ENCODE assay signal across 37 mouse cellular contexts in genomic region chr19:12427101-12427500, GRCm38 (mm10). TPM values are rescaled to one million over a fixed set of nuclear protein-coding genes. Genes with fewer than 3 reads are reported as not detected.
DNase-seq lines count a peak whose midpoint lies in the region; ATAC-seq and TF ChIP-seq lines count a peak whose summit lies in the region.
"Had no signal": no experiment of that assay in that cellular context is flagged by ENCODE, and none has a peak within 500 bp of the region (broad histone marks: within the 10 kb centered on the region; RNA-seq: fewer than 3 reads in every experiment).

No protein-coding gene starts in this region.

- H3K4me2 ChIP-seq in myocyte (ENCODE audit: low read depth) = peak overlapping the region; percentile 39
- H3K4me2 ChIP-seq in liver, embryonic 12.5 days = no peak overlapping the region
- H3K4me2 ChIP-seq: embryonic facial prominence, embryonic 13.5 days; forebrain, embryonic 12.5 days; forebrain, embryonic 15.5 days; heart, embryonic 13.5 days; hindbrain, embryonic 14.5 days had no signal

- WGBS in liver, embryonic 12.5 days (ENCODE audit: insufficient replicate concordance) = 69% methylated on average over 5 of the region's 5 CpGs

- TF ChIP-seq POLR2A in myocyte (IDR thresholded peaks at IDR 0.05; ENCODE audit: insufficient read length, low read depth) = no peak

- H3ac ChIP-seq in myocyte (ENCODE audit: control insufficient read depth, insufficient read length) = no peak overlapping the region

- no peak overlapping the region for H3K27ac ChIP-seq in liver, embryonic 12.5 days
- H3K27ac ChIP-seq: embryonic facial prominence, embryonic 10.5 days; embryonic facial prominence, embryonic 13.5 days; forebrain, embryonic 12.5 days; forebrain, embryonic 15.5 days; heart, adult 2 months; heart, embryonic 10.5 days; heart, embryonic 13.5 days; hindbrain, embryonic 14.5 days; hindbrain, postnatal 0 days had no signal

- no peaks in the 10 kb centered on the region for H3K79me2 ChIP-seq in myocyte (ENCODE audit: control insufficient read depth, insufficient read depth)

- no peaks in the 10 kb centered on the region for H3K4me1 ChIP-seq in liver, embryonic 12.5 days
- H3K4me1 ChIP-seq: embryonic facial prominence, embryonic 10.5 days; embryonic facial prominence, embryonic 13.5 days; forebrain, embryonic 12.5 days; forebrain, embryonic 15.5 days; heart, embryonic 10.5 days; heart, embryonic 13.5 days had no signal

- peak; percentile 74 for ATAC-seq in granulocyte monocyte progenitor cell, adult 5-6 weeks (replicated peaks; ENCODE audit: poor library complexity, severe bottlenecking)
- no peak for ATAC-seq in liver, embryonic 12.5 days
- ATAC-seq: activated CD4-positive, CD25-positive, alpha-beta regulatory T cell, adult 4 months; CD4-positive, CD25-positive, alpha-beta regulatory T cell, adult 4 months; forebrain, embryonic 15.5 days; hindbrain, postnatal 0 days; inflammation-experienced regulatory T-cells, adult 6 months had no signal

- no peak overlapping the region for H3K9ac ChIP-seq in liver, embryonic 12.5 days
- H3K9ac ChIP-seq: embryonic facial prominence, embryonic 13.5 days; forebrain, embryonic 12.5 days; forebrain, embryonic 15.5 days; heart, embryonic 13.5 days; hindbrain, embryonic 14.5 days had no signal

- H3K4me3 ChIP-seq in myocyte = no peak overlapping the region
- no peak overlapping the region for H3K4me3 ChIP-seq in liver, embryonic 12.5 days
- H3K4me3 ChIP-seq: embryonic facial prominence, embryonic 10.5 days; embryonic facial prominence, embryonic 13.5 days; erythroblast, embryonic 14.5 days; forebrain, embryonic 12.5 days; forebrain, embryonic 15.5 days; heart, adult 2 months; heart, embryonic 10.5 days; heart, embryonic 13.5 days had no signal

- H3K36me3 ChIP-seq in myocyte (ENCODE audit: control insufficient read depth, insufficient read depth) = no peaks in the 10 kb centered on the region
- no peaks in the 10 kb centered on the region for H3K36me3 ChIP-seq in splenic B cell, adult 2 months (ENCODE audit: control insufficient read depth, insufficient read depth, low read length, poor library complexity, severe bottlenecking)
- no peaks in the 10 kb centered on the region for H3K36me3 ChIP-seq in liver, embryonic 12.5 days
- H3K36me3 ChIP-seq: embryonic facial prominence, embryonic 10.5 days; embryonic facial prominence, embryonic 13.5 days; forebrain, embryonic 12.5 days; forebrain, embryonic 15.5 days; heart, embryonic 10.5 days; heart, embryonic 13.5 days had no signal

- peak; percentile 35 to 51 for DNase-seq in spleen, postnatal 36 days (ENCODE audit: low spot score in 2 of 2)
- no peak for DNase-seq in spleen, adult 18-20 months
- peak; percentile 76 for DNase-seq in splenic B cell, adult 2 months (ENCODE audit: low read depth, low spot score)
- no peak for DNase-seq in urinary bladder, adult 18-20 months (ENCODE audit: low spot score in 2 of 2)
- DNase-seq in heart, adult 11 months = no peak
- DNase-seq: adrenal gland, adult 8-10 months; adrenal gland, postnatal 25 days; cerebellum, adult 18-20 months; cerebellum, adult 9-10 months; cerebellum, postnatal 14 days; embryo, embryonic 11 days; gastrocnemius, postnatal 14 days; heart, adult 2 months; heart, postnatal 14 days; heart, postnatal 4 days had no signal

- no peaks in the 10 kb centered on the region for H3K9me3 ChIP-seq in liver, embryonic 12.5 days (replicated peaks)
- H3K9me3 ChIP-seq: embryonic facial prominence, embryonic 10.5 days; embryonic facial prominence, embryonic 13.5 days; forebrain, embryonic 12.5 days; forebrain, embryonic 15.5 days; heart, embryonic 10.5 days; heart, embryonic 13.5 days had no signal

- no peaks in the 10 kb centered on the region for H3K27me3 ChIP-seq in myocyte (ENCODE audit: control insufficient read depth, insufficient read depth, insufficient read length)
- H3K27me3 ChIP-seq in splenic B cell, adult 2 months (ENCODE audit: control insufficient read depth, insufficient read depth, low read length, poor library complexity, severe bottlenecking) = no peaks in the 10 kb centered on the region
- H3K27me3 ChIP-seq in liver, embryonic 12.5 days (replicated peaks) = no peaks in the 10 kb centered on the region
- H3K27me3 ChIP-seq: embryonic facial prominence, embryonic 13.5 days; forebrain, embryonic 12.5 days; forebrain, embryonic 15.5 days; heart, embryonic 13.5 days had no signal

TF ChIP-seq in myocyte, 11 proteins besides CTCF, POLR2A, EP300 and RAD21:
- TF ChIP-seq E2F4 (IDR thresholded peaks at IDR 0.05; ENCODE audit: insufficient read depth) (no peak), REST (IDR thresholded peaks at IDR 0.05; ENCODE audit: insufficient read depth, insufficient read length) (no peak), MYOG (IDR thresholded peaks at IDR 0.05; ENCODE audit: control insufficient read depth in 1 of 3, insufficient read depth in 1 of 3, insufficient read length in 2 of 3, low read depth in 2 of 3) (no peak), TCF3 (IDR thresholded peaks at IDR 0.05; ENCODE audit: insufficient read length, low read depth) (no peak), MYOD1 (IDR thresholded peaks at IDR 0.05; ENCODE audit: control insufficient read depth in 1 of 3, insufficient read length in 2 of 3, low read depth in 2 of 3) (no peak), SRF (IDR thresholded peaks at IDR 0.05; ENCODE audit: control insufficient read depth, insufficient read length, low read depth) (no peak)

RNA-seq across cellular contexts. Expression of gene Pfpl, which starts 0.6 kb away (rescaled TPM):
- not detected in 2 replicates for total RNA-seq in granulocyte monocyte progenitor cell, adult 5-6 weeks (2014; fragmentation: Nextera tagmentation)
- not detected in 2 replicates for total RNA-seq in granulocyte monocyte progenitor cell, adult 5-6 weeks (2017)
- 0.02 TPM for polyA plus RNA-seq in myocyte (2012; fragmentation: generic; extraction: Trizol)
- not detected in 2 replicates for polyA plus RNA-seq in liver, embryonic 12.5 days (2016; fragmentation: Nextera tagmentation; extraction: Ambion mirVana)
- total RNA-seq: adrenal gland, adult 8-10 months; adrenal gland, postnatal 25 days; ES-E14; gastrocnemius, adult 18-20 months; gastrocnemius, postnatal 14 days; gastrocnemius, postnatal 4 days; heart, adult 2 months; heart, postnatal 14 days; heart, postnatal 4 days; hindbrain, postnatal 0 days had no signal
- polyA plus RNA-seq: C2C12; CD4-positive, CD25-positive, alpha-beta regulatory T cell, adult 4 months; cortical plate, adult 2 months; embryonic facial prominence, embryonic 10.5 days; embryonic facial prominence, embryonic 13.5 days; erythroblast, embryonic 14.5 days; forebrain, embryonic 12.5 days; forebrain, embryonic 15.5 days; heart, adult 2 months; heart, embryonic 10.5 days; heart, embryonic 13.5 days; heart, embryonic 16.5 days; hindbrain, embryonic 11.5 days; hindbrain, embryonic 14.5 days; hindbrain, postnatal 0 days; inflammation-experienced regulatory T-cells, adult 6 months had no signal

RNA-seq across cellular contexts. Expression of gene Olfr1441, which starts 9.9 kb away (rescaled TPM):
- not detected in 2 replicates for total RNA-seq in granulocyte monocyte progenitor cell, adult 5-6 weeks (2014; fragmentation: Nextera tagmentation)
- total RNA-seq in granulocyte monocyte progenitor cell, adult 5-6 weeks (2017) = not detected in 2 replicates
- polyA plus RNA-seq in myocyte (2012; fragmentation: generic; extraction: Trizol) = not detected
- polyA plus RNA-seq in liver, embryonic 12.5 days (2016; fragmentation: Nextera tagmentation; extraction: Ambion mirVana) = not detected in 2 replicates
- total RNA-seq: adrenal gland, adult 8-10 months; adrenal gland, postnatal 25 days; gastrocnemius, adult 18-20 months; gastrocnemius, postnatal 14 days; gastrocnemius, postnatal 4 days; heart, adult 2 months; heart, postnatal 14 days; heart, postnatal 4 days; hindbrain, postnatal 0 days had no signal
- polyA plus RNA-seq: activated CD4-positive, CD25-positive, alpha-beta regulatory T cell, adult 4 months; C2C12; CD4-positive, CD25-positive, alpha-beta regulatory T cell, adult 4 months; cortical plate, adult 2 months; embryonic facial prominence, embryonic 10.5 days; embryonic facial prominence, embryonic 13.5 days; erythroblast, embryonic 14.5 days; forebrain, embryonic 12.5 days; forebrain, embryonic 15.5 days; heart, adult 2 months; heart, embryonic 10.5 days; heart, embryonic 13.5 days; heart, embryonic 16.5 days; hindbrain, embryonic 11.5 days; hindbrain, embryonic 14.5 days; hindbrain, postnatal 0 days; inflammation-experienced regulatory T-cells, adult 6 months had no signal

RNA-seq across cellular contexts. Expression of gene Mpeg1, which starts 33.5 kb away (rescaled TPM):
- 62.2 and 69.2 TPM in 2 replicates for total RNA-seq in granulocyte monocyte progenitor cell, adult 5-6 weeks (2014; fragmentation: Nextera tagmentation)
- 53.0 and 54.8 TPM in 2 replicates for total RNA-seq in granulocyte monocyte progenitor cell, adult 5-6 weeks (2017)
- 0.06 TPM for polyA plus RNA-seq in myocyte (2012; fragmentation: generic; extraction: Trizol)
- polyA plus RNA-seq in liver, embryonic 12.5 days (2016; fragmentation: Nextera tagmentation; extraction: Ambion mirVana) = 0.63 and 0.76 TPM in 2 replicates
- polyA plus RNA-seq: heart, embryonic 10.5 days had no signal

RNA-seq across cellular contexts. Expression of gene Olfr1440, which starts 40.0 kb away (rescaled TPM):
- total RNA-seq in granulocyte monocyte progenitor cell, adult 5-6 weeks (2014; fragmentation: Nextera tagmentation) = not detected in 2 replicates
- not detected in 2 replicates for total RNA-seq in granulocyte monocyte progenitor cell, adult 5-6 weeks (2017)
- not detected for polyA plus RNA-seq in myocyte (2012; fragmentation: generic; extraction: Trizol)
- not detected in 2 replicates for polyA plus RNA-seq in liver, embryonic 12.5 days (2016; fragmentation: Nextera tagmentation; extraction: Ambion mirVana)
- total RNA-seq: adrenal gland, adult 8-10 months; adrenal gland, postnatal 25 days; ES-E14; gastrocnemius, adult 18-20 months; gastrocnemius, postnatal 14 days; gastrocnemius, postnatal 4 days; heart, adult 2 months; heart, postnatal 14 days; heart, postnatal 4 days; hindbrain, postnatal 0 days had no signal
- polyA plus RNA-seq: activated CD4-positive, CD25-positive, alpha-beta regulatory T cell, adult 4 months; C2C12; cortical plate, adult 2 months; embryonic facial prominence, embryonic 10.5 days; embryonic facial prominence, embryonic 13.5 days; erythroblast, embryonic 14.5 days; forebrain, embryonic 12.5 days; forebrain, embryonic 15.5 days; heart, adult 2 months; heart, embryonic 10.5 days; heart, embryonic 13.5 days; heart, embryonic 16.5 days; hindbrain, embryonic 11.5 days; hindbrain, embryonic 14.5 days; hindbrain, postnatal 0 days; inflammation-experienced regulatory T-cells, adult 6 months had no signal

Comparison
In these comparisons a context has a peak if more than half of its experiments do, and no peak if none do; other contexts are left out.
1. DNase-seq: peak in spleen, postnatal 36 days (2 of 2) and splenic B cell, adult 2 months (single experiment); none in spleen, adult 18-20 months (0 of 2), urinary bladder, adult 18-20 months (0 of 2) and heart, adult 11 months (single experiment).